Mouse (Mus musculus) layer of hippocampus, postnatal 14 days (tissue): ENCODE results near the gene Csrnp3. TPM values are rescaled to one million over a fixed set of nuclear protein-coding genes. Genes with fewer than 3 reads are reported as not detected.

Experiments used
- total RNA-seq, 2 experiments: library from RNA; stranded (reverse); gene quantifications; 2 replicates each; pipeline ENCODE4 v1.2.3; 2021

Csrnp3 gene
- total RNA-seq, 2 experiments from 2014 or later = 71.9 to 79.3 TPM

Other genes starting within 250 kb of the Csrnp3 start
- 100 to 1,000 TPM; 271 to 284 TPM for gene Scn2a, start 225.0 kb upstream of the Csrnp3 start, total RNA-seq